In genomic region chr11:44841127-44842056, GRCm38 (mm10) we compare ENCODE assay signal across 15 mouse cellular contexts.
DNase-seq lines count a peak whose midpoint lies in the region; ATAC-seq and TF ChIP-seq lines count a peak whose summit lies in the region.
"Had no signal": no experiment of that assay in that cellular context is flagged by ENCODE, and none has a peak within 500 bp of the region (broad histone marks: within the 10 kb centered on the region; RNA-seq: fewer than 3 reads in every experiment).

No protein-coding gene starts in this region.

- peaks cover 28% of the 10 kb centered on the region for H3K4me1 ChIP-seq in limb, embryonic 13.5 days
- peaks cover 9% of the 10 kb centered on the region for H3K4me1 ChIP-seq in limb, embryonic 10.5 days
- peaks cover 34% of the 10 kb centered on the region for H3K4me1 ChIP-seq in forebrain, embryonic 12.5 days
- H3K4me1 ChIP-seq in hindbrain, embryonic 13.5 days (replicated peaks) = peaks cover 57% of the 10 kb centered on the region
- peaks cover 67% of the 10 kb centered on the region for H3K4me1 ChIP-seq in neural tube, embryonic 13.5 days (replicated peaks)
- no peaks in the 10 kb centered on the region for H3K4me1 ChIP-seq in lung, adult 2 months (ENCODE audit: control insufficient read depth, insufficient read depth, low read length)

- H3K27ac ChIP-seq in limb, embryonic 13.5 days = 0 out of 2 replicates have a peak overlapping the region, but pooled peaks have one; percentile 6
- H3K27ac ChIP-seq in limb, embryonic 10.5 days = no peak overlapping the region
- no peak overlapping the region for H3K27ac ChIP-seq in forebrain, embryonic 12.5 days
- peak overlapping the region; percentile 70 for H3K27ac ChIP-seq in hindbrain, embryonic 13.5 days
- peak overlapping the region; percentile 67 for H3K27ac ChIP-seq in neural tube, embryonic 13.5 days (replicated peaks)
- H3K27ac ChIP-seq: heart, embryonic 15.5 days; kidney, postnatal 0 days had no signal

- H3K4me3 ChIP-seq in limb, embryonic 13.5 days = no peak overlapping the region
- no peak overlapping the region for H3K4me3 ChIP-seq in limb, embryonic 10.5 days
- no peak overlapping the region for H3K4me3 ChIP-seq in forebrain, embryonic 12.5 days (replicated peaks)
- H3K4me3 ChIP-seq in hindbrain, embryonic 13.5 days = no peak overlapping the region
- H3K4me3 ChIP-seq in neural tube, embryonic 13.5 days = no peak overlapping the region
- no peak overlapping the region for H3K4me3 ChIP-seq in lung, adult 2 months (replicated peaks; ENCODE audit: extremely low read depth, low read depth, low read length)
- H3K4me3 ChIP-seq: erythroblast, embryonic 14.5 days; heart, embryonic 15.5 days had no signal

- no peak for TF ChIP-seq POLR2A in lung, adult 2 months (IDR thresholded peaks at IDR 0.05; ENCODE audit: borderline replicate concordance, extremely low read depth, low read depth, low read length)

- no peak overlapping the region for H3K4me2 ChIP-seq in limb, embryonic 13.5 days (replicated peaks)
- peak overlapping the region; percentile 21; the same call in 1 of the 2 replicates for H3K4me2 ChIP-seq in forebrain, embryonic 12.5 days
- H3K4me2 ChIP-seq in hindbrain, embryonic 13.5 days = 0 out of 2 replicates have a peak overlapping the region, but pooled peaks have one; percentile 25
- H3K4me2 ChIP-seq in neural tube, embryonic 13.5 days = no peak overlapping the region
- H3K4me2 ChIP-seq: heart, embryonic 15.5 days had no signal

- no peak for DNase-seq in limb, embryonic 10.5 days (ENCODE audit: low spot score)
- DNase-seq in lung, adult 2 months = no peak
- DNase-seq in right cerebral cortex, adult 2 months (ENCODE audit: low spot score in 2 of 2) = no peak
- DNase-seq in kidney, postnatal 25 days = no peak
- DNase-seq: adrenal gland, adult 2 months; cerebellum, adult 2 months; lung, adult 18-20 months; thymus, postnatal 14 days had no signal

- no peak for ATAC-seq in limb, embryonic 13.5 days (ENCODE audit: low FRiP score, low read depth)
- 0 out of 2 replicates have a peak, but pooled peaks have one; percentile 30 for ATAC-seq in forebrain, embryonic 12.5 days (ENCODE audit: low FRiP score)
- peak; percentile 77 for ATAC-seq in hindbrain, embryonic 13.5 days (ENCODE audit: low FRiP score)
- ATAC-seq in neural tube, embryonic 13.5 days (ENCODE audit: low read depth) = peak; percentile 54

- H3K9ac ChIP-seq in limb, embryonic 13.5 days = no peak overlapping the region
- H3K9ac ChIP-seq in forebrain, embryonic 12.5 days = peak overlapping the region; percentile 25; the same call in 1 of the 2 replicates
- H3K9ac ChIP-seq in hindbrain, embryonic 13.5 days = no peak overlapping the region
- no peak overlapping the region for H3K9ac ChIP-seq in neural tube, embryonic 13.5 days
- H3K9ac ChIP-seq: heart, embryonic 15.5 days had no signal

- no peak for TF ChIP-seq CTCF in lung, adult 2 months (IDR thresholded peaks at IDR 0.05; ENCODE audit: insufficient read depth, low read length)

- no peaks in the 10 kb centered on the region for H3K9me3 ChIP-seq in limb, embryonic 13.5 days
- H3K9me3 ChIP-seq in limb, embryonic 10.5 days (replicated peaks) = no peaks in the 10 kb centered on the region
- no peaks in the 10 kb centered on the region for H3K9me3 ChIP-seq in forebrain, embryonic 12.5 days
- no peaks in the 10 kb centered on the region for H3K9me3 ChIP-seq in hindbrain, embryonic 13.5 days
- no peaks in the 10 kb centered on the region for H3K9me3 ChIP-seq in neural tube, embryonic 13.5 days
- H3K9me3 ChIP-seq: heart, embryonic 15.5 days had no signal

- WGBS in limb, embryonic 13.5 days = 56% methylated on average over 14 of the region's 14 CpGs
- WGBS in limb, embryonic 10.5 days = 54% methylated on average over 14 of the region's 14 CpGs
- 44% methylated on average over 14 of the region's 14 CpGs for WGBS in forebrain, embryonic 12.5 days
- WGBS in hindbrain, embryonic 13.5 days = 31% methylated on average over 14 of the region's 14 CpGs
- WGBS in neural tube, embryonic 13.5 days = 29% methylated on average over 14 of the region's 14 CpGs
- 48% methylated on average over 14 of the region's 14 CpGs for WGBS in lung, adult 2 months

- peaks cover 3% of the 10 kb centered on the region; the same call in 1 of the 2 replicates for H3K27me3 ChIP-seq in limb, embryonic 13.5 days
- H3K27me3 ChIP-seq in limb, embryonic 10.5 days (ENCODE audit: low read depth, poor library complexity, severe bottlenecking) = peaks cover 15% of the 10 kb centered on the region; the same call in 1 of the 2 replicates
- peaks cover 20% of the 10 kb centered on the region; the same call in 1 of the 2 replicates for H3K27me3 ChIP-seq in forebrain, embryonic 12.5 days
- no peaks in the 10 kb centered on the region for H3K27me3 ChIP-seq in hindbrain, embryonic 13.5 days
- no peaks in the 10 kb centered on the region for H3K27me3 ChIP-seq in neural tube, embryonic 13.5 days
- H3K27me3 ChIP-seq: heart, embryonic 15.5 days had no signal

- no peaks in the 10 kb centered on the region for H3K36me3 ChIP-seq in limb, embryonic 13.5 days
- H3K36me3 ChIP-seq in limb, embryonic 10.5 days = no peaks in the 10 kb centered on the region
- H3K36me3 ChIP-seq in forebrain, embryonic 12.5 days (replicated peaks) = no peaks in the 10 kb centered on the region
- no peaks in the 10 kb centered on the region for H3K36me3 ChIP-seq in hindbrain, embryonic 13.5 days
- H3K36me3 ChIP-seq in neural tube, embryonic 13.5 days = no peaks in the 10 kb centered on the region
- H3K36me3 ChIP-seq: heart, embryonic 15.5 days had no signal

Comparison
In these comparisons a context has a peak if more than half of its experiments do, and no peak if none do; other contexts are left out.
1. H3K27ac ChIP-seq: peak in limb, embryonic 13.5 days (single experiment), hindbrain, embryonic 13.5 days (single experiment) and neural tube, embryonic 13.5 days (single experiment); none in limb, embryonic 10.5 days (single experiment) and forebrain, embryonic 12.5 days (single experiment).
2. H3K4me2 ChIP-seq: peak in forebrain, embryonic 12.5 days (single experiment) and hindbrain, embryonic 13.5 days (single experiment); none in limb, embryonic 13.5 days (single experiment) and neural tube, embryonic 13.5 days (single experiment).